Mouse (Mus musculus): ENCODE measurements around the gene Epha7. TPM values are rescaled to one million over a fixed set of nuclear protein-coding genes. Genes with fewer than 3 reads are reported as not detected.

The Epha7 gene
- total and polyA plus RNA-seq, 2 experiments: 0.38 to 2.3 TPM

GRCm38 (mm10) chr4:29010333-29010732 lies 197.4 kb downstream of the Epha7 start:
- Histone ChIP-seq H3K4me3 (ENCODE audit: insufficient read depth, low read depth, low read length) (no peak overlapping the region), H3K27me3 (ENCODE audit: control insufficient read depth, insufficient read depth, low read length) (no peaks in the 10 kb centered on the region), H3K27ac (replicated peaks; ENCODE audit: insufficient read depth, low read depth, low read length) (no peak overlapping the region), H3K79me2 (ENCODE audit: control insufficient read depth, insufficient read depth, low read length) (no peaks in the 10 kb centered on the region), H3K4me1 (ENCODE audit: control insufficient read depth, insufficient read depth, low read length) (no peaks in the 10 kb centered on the region), H3K9ac (ENCODE audit: low read depth, low read length) (no peak overlapping the region), H3K36me3 (ENCODE audit: control insufficient read depth, insufficient read depth, low read length) (no peaks in the 10 kb centered on the region)
- WGBS: 91% methylated on average over 3 of the region's 3 CpGs
- TF ChIP-seq CTCF (IDR thresholded peaks at IDR 0.05; ENCODE audit: low read depth, low read length) (no peak), POLR2A (IDR thresholded peaks at IDR 0.05; ENCODE audit: extremely low read depth, insufficient read depth, low read length) (no peak)
- DNase-seq (ENCODE audit: extremely low read depth, low read depth, low spot score): no peak
